Mouse (Mus musculus): ENCODE measurements around the gene Rps6ka5. TPM values are rescaled to one million over a fixed set of nuclear protein-coding genes. Genes with fewer than 3 reads are reported as not detected.

The Rps6ka5 gene
- polyA plus RNA-seq, 1 experiment from 2014 or later = 3.6 TPM

DNA sequence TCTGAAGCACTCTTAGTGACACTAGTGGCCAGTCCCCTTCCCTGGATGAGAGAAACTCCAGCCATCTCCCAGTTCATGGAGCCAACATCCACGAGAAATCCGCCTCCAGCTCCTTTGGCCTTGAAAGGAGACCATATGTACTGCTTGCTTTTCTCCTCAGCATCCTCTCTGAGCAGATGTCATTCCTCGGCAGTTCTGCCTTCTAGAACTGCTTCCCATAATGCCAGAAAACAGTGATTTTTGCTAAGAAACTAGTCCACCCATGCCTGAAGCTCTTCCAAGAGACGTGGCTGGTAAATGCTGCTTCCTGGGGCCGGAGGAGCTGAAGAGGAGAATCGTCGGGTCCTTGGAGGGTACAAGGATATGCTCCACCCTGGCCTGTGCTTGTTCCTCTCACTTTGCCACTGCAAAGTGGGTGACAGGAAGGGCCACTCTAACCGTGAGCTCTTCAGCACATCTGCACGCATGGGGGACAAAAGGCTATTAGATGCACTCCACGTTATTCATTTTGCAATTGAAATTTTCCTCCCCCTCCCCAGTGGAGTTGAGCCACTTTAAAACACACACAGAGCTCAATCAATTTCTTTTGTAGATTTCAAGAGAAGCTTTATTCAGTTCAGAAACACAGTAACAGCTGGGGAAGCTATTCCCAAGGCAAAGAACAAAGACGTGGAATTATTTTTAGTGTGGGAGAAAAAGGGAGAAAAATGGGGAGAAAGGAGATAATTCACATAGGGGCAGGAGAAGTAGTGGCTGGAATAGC is 36.1 kb upstream of the Rps6ka5 start:
- no peak for ATAC-seq (ENCODE audit: insufficient read depth, low FRiP score, low TSS enrichment)
- H3K9ac ChIP-seq (ENCODE audit: low read length) = no peak overlapping the region
- H3K4me2 ChIP-seq (ENCODE audit: low read depth) = no peak overlapping the region
- H3K4me1 ChIP-seq (ENCODE audit: control insufficient read depth, insufficient read depth, low read length) = 0 out of 2 replicates have a peak, but pooled peaks cover 2% of the 10 kb centered on the region
- no peaks in the 10 kb centered on the region for H3K36me3 ChIP-seq (ENCODE audit: control insufficient read depth, insufficient read depth, low read length)
- H3K27me3 ChIP-seq (ENCODE audit: control insufficient read depth, insufficient read depth, low read length) = no peaks in the 10 kb centered on the region
- no peaks in the 10 kb centered on the region for H3K9me3 ChIP-seq (ENCODE audit: control insufficient read depth, low read length)
- H3K4me3 ChIP-seq (ENCODE audit: low read depth, low read length) = no peak overlapping the region
- 73% methylated on average over 11 of the region's 11 CpGs for WGBS
- DNase-seq (ENCODE audit: low spot score) = no peak
- H3K27ac ChIP-seq (ENCODE audit: low read depth, low read length) = no peak overlapping the region

DNA sequence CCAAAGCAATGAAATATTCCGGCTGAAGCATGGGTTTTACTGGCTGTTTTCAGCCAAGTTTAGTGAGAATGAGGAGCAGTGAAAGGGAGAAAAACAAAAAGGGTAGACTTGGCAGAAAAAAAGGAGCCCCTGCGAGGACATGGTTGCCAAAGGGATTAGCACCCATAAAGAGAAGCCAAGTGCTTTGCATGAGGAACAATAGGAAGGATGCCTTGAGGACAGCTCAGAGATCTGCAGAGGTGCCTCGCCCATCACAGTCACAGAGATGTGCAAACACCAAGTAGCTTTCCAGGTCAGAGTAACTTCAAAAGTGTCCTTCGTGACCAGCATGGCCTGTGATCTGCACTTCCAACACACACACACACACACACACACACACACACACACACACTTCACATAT is 30.6 kb upstream of the Rps6ka5 start:
- Histone ChIP-seq H3K4me3 (ENCODE audit: low read depth, low read length) (no peak overlapping the region), H3K36me3 (ENCODE audit: control insufficient read depth, insufficient read depth, low read length) (no peaks in the 10 kb centered on the region), H3K4me1 (ENCODE audit: control insufficient read depth, insufficient read depth, low read length) (no peaks in the 10 kb centered on the region), H3K27ac (ENCODE audit: low read depth, low read length) (no peak overlapping the region), H3K27me3 (ENCODE audit: control insufficient read depth, insufficient read depth, low read length) (no peaks in the 10 kb centered on the region), H3K9me3 (ENCODE audit: control insufficient read depth, low read length) (no peaks in the 10 kb centered on the region), H3K4me2 (ENCODE audit: low read depth) (no peak overlapping the region), H3K9ac (ENCODE audit: low read length) (no peak overlapping the region)
- ATAC-seq (ENCODE audit: insufficient read depth, low FRiP score, low TSS enrichment) = no peak
- whole genome bisulfite sequencing = 60% methylated on average over 4 of the region's 4 CpGs
- DNase-seq (ENCODE audit: low spot score) = no peak

DNA sequence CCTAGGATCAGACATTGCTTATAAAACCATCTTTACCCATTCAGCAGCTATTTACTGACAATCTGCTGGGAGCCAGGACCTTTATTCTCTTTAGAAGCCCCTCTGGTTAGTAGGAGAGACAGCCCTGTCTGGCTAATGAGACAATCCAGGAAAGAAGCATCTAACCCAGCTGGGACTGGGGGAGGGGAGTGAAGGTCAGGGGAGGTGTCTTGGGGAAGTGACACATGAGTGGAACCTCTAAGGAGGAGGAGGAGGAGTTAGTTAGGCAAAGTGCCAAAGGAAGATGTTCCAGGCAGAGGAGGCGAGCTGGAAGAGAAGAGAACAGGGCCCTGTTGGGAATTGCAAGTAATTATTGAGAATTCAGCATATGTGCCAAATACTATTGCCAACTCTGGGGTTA is 26.9 kb upstream of the Rps6ka5 start:
- H3K9ac ChIP-seq (ENCODE audit: low read length) = no peak overlapping the region
- no peaks in the 10 kb centered on the region for H3K9me3 ChIP-seq (ENCODE audit: control insufficient read depth, low read length)
- ATAC-seq (ENCODE audit: insufficient read depth, low FRiP score, low TSS enrichment) (no peak), DNase-seq (ENCODE audit: low spot score) (no peak)
- H3K4me2 ChIP-seq (ENCODE audit: low read depth) = no peak overlapping the region
- no peaks in the 10 kb centered on the region for H3K4me1 ChIP-seq (ENCODE audit: control insufficient read depth, insufficient read depth, low read length)
- H3K27me3 ChIP-seq (ENCODE audit: control insufficient read depth, insufficient read depth, low read length) = no peaks in the 10 kb centered on the region
- H3K4me3 ChIP-seq (ENCODE audit: low read depth, low read length) = no peak overlapping the region
- no peaks in the 10 kb centered on the region for H3K36me3 ChIP-seq (ENCODE audit: control insufficient read depth, insufficient read depth, low read length)
- WGBS = 64% methylated on average over 1 of the region's 1 CpGs
- H3K27ac ChIP-seq (ENCODE audit: low read depth, low read length) = no peak overlapping the region

DNA sequence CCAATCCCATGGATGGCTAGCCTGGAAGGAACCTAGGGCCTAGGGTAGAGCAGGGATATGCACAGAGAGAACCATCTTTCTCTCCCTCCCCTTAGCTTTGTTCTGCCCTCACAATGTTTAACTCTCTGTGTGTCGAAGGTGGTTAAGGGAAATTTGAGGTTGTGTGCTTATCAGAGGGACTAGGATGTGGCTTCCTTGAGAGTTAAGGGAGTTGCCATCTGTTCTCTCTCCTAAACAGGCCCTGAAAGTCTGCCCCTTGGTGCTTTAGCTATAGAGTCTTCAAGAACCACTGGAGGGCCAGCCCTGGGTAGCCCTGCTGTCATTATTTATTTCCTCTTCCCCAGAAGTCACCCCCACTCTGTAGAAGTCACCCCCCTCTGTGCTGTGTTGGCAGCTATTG is 26.2 kb upstream of the Rps6ka5 start:
- WGBS = 63% methylated on average over 1 of the region's 1 CpGs
- H3K4me2 ChIP-seq (ENCODE audit: low read depth) = no peak overlapping the region
- no peak overlapping the region for H3K27ac ChIP-seq (ENCODE audit: low read depth, low read length)
- H3K9ac ChIP-seq (ENCODE audit: low read length) = no peak overlapping the region
- H3K9me3 ChIP-seq (ENCODE audit: control insufficient read depth, low read length) = no peaks in the 10 kb centered on the region
- no peaks in the 10 kb centered on the region for H3K27me3 ChIP-seq (ENCODE audit: control insufficient read depth, insufficient read depth, low read length)
- H3K36me3 ChIP-seq (ENCODE audit: control insufficient read depth, insufficient read depth, low read length) = no peaks in the 10 kb centered on the region
- no peak overlapping the region for H3K4me3 ChIP-seq (ENCODE audit: low read depth, low read length)
- H3K4me1 ChIP-seq (ENCODE audit: control insufficient read depth, insufficient read depth, low read length) = no peaks in the 10 kb centered on the region
- no peak for DNase-seq (ENCODE audit: low spot score)
- ATAC-seq (ENCODE audit: insufficient read depth, low FRiP score, low TSS enrichment) = no peak

DNA sequence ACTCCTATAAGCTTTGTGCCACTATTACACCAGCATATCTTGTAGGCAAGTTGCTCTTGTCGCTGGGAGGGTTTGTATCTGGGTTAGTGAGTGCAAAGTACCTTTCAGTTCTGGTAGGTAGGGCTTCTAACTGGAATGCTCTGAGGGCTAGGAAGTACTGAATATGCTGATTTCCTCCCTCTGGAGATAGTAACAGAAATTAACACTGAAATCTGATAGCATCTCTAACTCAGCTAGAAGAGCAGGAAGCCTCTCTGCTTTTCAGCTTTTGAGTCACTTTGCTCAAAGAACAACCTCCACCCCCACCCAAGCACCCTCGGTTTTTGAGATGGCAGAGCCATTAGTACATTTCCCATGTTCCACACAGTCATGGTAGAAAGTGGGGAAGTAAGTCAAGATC is 15.7 kb upstream of the Rps6ka5 start:
- no peak overlapping the region for H3K4me3 ChIP-seq (ENCODE audit: low read depth, low read length)
- no peaks in the 10 kb centered on the region for H3K9me3 ChIP-seq (ENCODE audit: control insufficient read depth, low read length)
- 69% methylated on average over 2 of the region's 2 CpGs for WGBS
- no peak for ATAC-seq (ENCODE audit: insufficient read depth, low FRiP score, low TSS enrichment)
- no peak overlapping the region for H3K9ac ChIP-seq (ENCODE audit: low read length)
- H3K4me2 ChIP-seq (ENCODE audit: low read depth) = no peak overlapping the region
- no peaks in the 10 kb centered on the region for H3K27me3 ChIP-seq (ENCODE audit: control insufficient read depth, insufficient read depth, low read length)
- no peak for DNase-seq (ENCODE audit: low spot score)
- H3K4me1 ChIP-seq (ENCODE audit: control insufficient read depth, insufficient read depth, low read length) = no peaks in the 10 kb centered on the region
- no peak overlapping the region for H3K27ac ChIP-seq (ENCODE audit: low read depth, low read length)
- no peaks in the 10 kb centered on the region for H3K36me3 ChIP-seq (ENCODE audit: control insufficient read depth, insufficient read depth, low read length)

DNA sequence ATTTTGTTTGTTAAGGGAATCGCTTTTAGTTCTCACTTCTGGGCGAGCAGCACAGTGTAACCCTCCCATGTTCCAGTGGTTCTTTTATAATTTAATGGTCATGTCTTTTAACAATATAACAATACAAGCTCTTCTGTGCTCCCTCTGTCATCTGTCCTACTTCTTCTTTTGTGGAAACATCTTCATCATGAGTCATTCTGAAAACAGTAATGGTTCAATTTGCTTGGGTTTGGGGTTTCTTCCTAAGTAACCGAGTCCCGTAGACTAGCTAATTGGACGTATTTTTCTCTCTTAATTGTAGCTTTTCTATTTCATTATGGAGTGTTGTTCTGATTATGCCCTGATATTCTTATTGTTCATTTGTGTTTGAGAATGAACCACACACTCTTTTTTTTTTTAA is 13.5 kb upstream of the Rps6ka5 start:
- no peak overlapping the region for H3K4me3 ChIP-seq (ENCODE audit: low read depth, low read length)
- no peaks in the 10 kb centered on the region for H3K4me1 ChIP-seq (ENCODE audit: control insufficient read depth, insufficient read depth, low read length)
- DNase-seq (ENCODE audit: low spot score) (no peak), ATAC-seq (ENCODE audit: insufficient read depth, low FRiP score, low TSS enrichment) (no peak)
- WGBS = 92% methylated on average over 5 of the region's 5 CpGs
- no peaks in the 10 kb centered on the region for H3K27me3 ChIP-seq (ENCODE audit: control insufficient read depth, insufficient read depth, low read length)
- H3K4me2 ChIP-seq (ENCODE audit: low read depth) = no peak overlapping the region
- no peak overlapping the region for H3K27ac ChIP-seq (ENCODE audit: low read depth, low read length)
- H3K36me3 ChIP-seq (ENCODE audit: control insufficient read depth, insufficient read depth, low read length) = no peaks in the 10 kb centered on the region
- H3K9ac ChIP-seq (ENCODE audit: low read length) = no peak overlapping the region
- no peaks in the 10 kb centered on the region for H3K9me3 ChIP-seq (ENCODE audit: control insufficient read depth, low read length)

DNA sequence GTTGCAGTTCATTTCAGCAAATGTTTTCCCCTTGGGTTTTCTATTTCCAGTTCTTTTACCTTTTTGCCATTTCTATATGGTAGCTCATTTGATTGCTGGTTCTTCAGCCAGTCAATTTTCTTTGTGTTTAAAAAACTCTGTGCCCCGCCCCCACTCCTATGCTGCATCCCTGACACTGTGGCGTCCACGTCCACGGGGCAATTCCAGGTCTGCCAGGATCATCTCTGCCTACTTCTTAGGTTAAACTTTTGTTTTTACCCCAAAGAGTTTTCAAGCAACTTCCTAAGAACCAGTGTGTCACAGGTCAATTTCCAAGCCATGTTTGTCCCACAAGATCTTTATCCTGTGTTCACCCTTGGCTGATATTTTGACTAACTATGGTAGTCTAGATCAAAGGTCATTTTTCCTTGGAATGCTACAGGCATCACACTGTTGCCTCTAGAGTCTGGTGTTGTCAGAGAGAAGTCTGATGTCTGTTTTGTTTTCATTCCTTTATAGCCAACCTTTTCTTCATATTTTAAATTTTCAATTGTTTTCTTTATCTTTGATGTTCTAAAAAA is 12.3 kb upstream of the Rps6ka5 start:
- no peak overlapping the region for H3K9ac ChIP-seq (ENCODE audit: low read length)
- H3K4me3 ChIP-seq (ENCODE audit: low read depth, low read length) = no peak overlapping the region
- H3K4me1 ChIP-seq (ENCODE audit: control insufficient read depth, insufficient read depth, low read length) = no peaks in the 10 kb centered on the region
- DNase-seq (ENCODE audit: low spot score) (no peak), ATAC-seq (ENCODE audit: insufficient read depth, low FRiP score, low TSS enrichment) (no peak)
- no peaks in the 10 kb centered on the region for H3K36me3 ChIP-seq (ENCODE audit: control insufficient read depth, insufficient read depth, low read length)
- no peak overlapping the region for H3K4me2 ChIP-seq (ENCODE audit: low read depth)
- no peaks in the 10 kb centered on the region for H3K27me3 ChIP-seq (ENCODE audit: control insufficient read depth, insufficient read depth, low read length)
- H3K27ac ChIP-seq (ENCODE audit: low read depth, low read length) = no peak overlapping the region
- WGBS = 74% methylated on average over 4 of the region's 4 CpGs
- no peaks in the 10 kb centered on the region for H3K9me3 ChIP-seq (ENCODE audit: control insufficient read depth, low read length)

DNA sequence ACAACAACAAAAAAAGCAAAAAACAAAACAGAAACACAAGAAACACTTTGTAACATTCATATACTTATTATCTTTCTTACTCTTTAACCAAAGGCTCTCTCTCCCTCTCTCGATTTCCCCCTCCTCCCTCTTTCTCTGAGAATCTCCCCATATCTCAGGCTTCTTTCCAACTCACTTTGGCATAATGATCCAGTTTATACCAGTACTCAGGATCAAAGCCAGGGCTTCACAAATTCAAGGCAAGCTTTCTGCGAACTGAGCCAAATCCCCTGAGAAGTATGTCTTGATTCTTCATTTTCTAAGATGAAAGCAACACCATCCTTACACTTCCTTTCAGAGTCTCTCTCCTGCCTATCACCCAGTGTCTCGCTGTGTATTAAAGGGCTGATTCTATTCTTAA is 11.7 kb upstream of the Rps6ka5 start:
- Histone ChIP-seq H3K9me3 (ENCODE audit: control insufficient read depth, low read length) (no peaks in the 10 kb centered on the region), H3K27me3 (ENCODE audit: control insufficient read depth, insufficient read depth, low read length) (no peaks in the 10 kb centered on the region), H3K4me1 (ENCODE audit: control insufficient read depth, insufficient read depth, low read length) (no peaks in the 10 kb centered on the region), H3K27ac (ENCODE audit: low read depth, low read length) (no peak overlapping the region), H3K4me2 (ENCODE audit: low read depth) (no peak overlapping the region), H3K9ac (ENCODE audit: low read length) (no peak overlapping the region), H3K36me3 (ENCODE audit: control insufficient read depth, insufficient read depth, low read length) (no peaks in the 10 kb centered on the region), H3K4me3 (ENCODE audit: low read depth, low read length) (no peak overlapping the region)
- DNase-seq (ENCODE audit: low spot score) (no peak), ATAC-seq (ENCODE audit: insufficient read depth, low FRiP score, low TSS enrichment) (no peak)
- WGBS = 81% methylated on average over 3 of the region's 3 CpGs

DNA sequence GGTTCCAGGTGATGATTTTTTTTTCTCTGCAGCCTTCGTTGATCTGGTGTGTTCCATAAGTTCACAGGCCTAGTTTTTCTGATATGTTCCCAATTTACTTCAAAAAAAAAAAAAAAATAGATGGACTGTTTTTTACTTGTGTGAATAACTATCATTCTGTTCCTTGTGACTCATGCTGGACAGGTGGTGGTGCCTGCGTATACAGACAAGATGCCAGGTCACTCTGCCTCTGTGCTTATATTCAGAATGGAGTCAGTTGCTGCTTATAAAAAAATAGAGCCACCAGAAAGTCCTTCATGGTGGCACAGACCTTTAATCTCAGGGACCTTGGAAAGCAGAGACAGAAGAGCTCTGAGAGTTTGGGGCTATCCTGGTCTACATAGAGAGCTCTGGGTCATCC is 8.8 kb upstream of the Rps6ka5 start:
- Histone ChIP-seq H3K36me3 (ENCODE audit: control insufficient read depth, insufficient read depth, low read length) (no peaks in the 10 kb centered on the region), H3K4me1 (ENCODE audit: control insufficient read depth, insufficient read depth, low read length) (no peaks in the 10 kb centered on the region), H3K4me2 (ENCODE audit: low read depth) (no peak overlapping the region), H3K9ac (ENCODE audit: low read length) (no peak overlapping the region), H3K4me3 (ENCODE audit: low read depth, low read length) (no peak overlapping the region), H3K27ac (ENCODE audit: low read depth, low read length) (no peak overlapping the region), H3K27me3 (ENCODE audit: control insufficient read depth, insufficient read depth, low read length) (no peaks in the 10 kb centered on the region), H3K9me3 (ENCODE audit: control insufficient read depth, low read length) (no peaks in the 10 kb centered on the region)
- DNase-seq (ENCODE audit: low spot score) = no peak
- 88% methylated on average over 2 of the region's 2 CpGs for WGBS
- no peak for ATAC-seq (ENCODE audit: insufficient read depth, low FRiP score, low TSS enrichment)

Measured in neural tube, embryonic 11.5 days (tissue).